Mouse (Mus musculus) erythroblast, embryonic 14.5 days (primary cell): ENCODE measurements around the gene 1600014C23Rik. TPM values are rescaled to one million over a fixed set of nuclear protein-coding genes. Genes with fewer than 3 reads are reported as not detected.

Experiments used
- H3K27me3 ChIP-seq: 2 replicates; pipeline ENCODE4 v1.6.1; 2012; ENCODE audit warnings: inconsistent platforms; ENCODE audit not compliant: control insufficient read depth
- H3K36me3 ChIP-seq: 2 replicates; pipeline ENCODE4 v1.6.1; 2012; ENCODE audit warnings: mild to moderate bottlenecking, inconsistent platforms; ENCODE audit not compliant: control insufficient read depth
- H3K4me1 ChIP-seq: 2 replicates; pipeline ENCODE4 v1.6.1; 2012; ENCODE audit warnings: inconsistent platforms; ENCODE audit not compliant: control insufficient read depth
- H3K4me3 ChIP-seq: replicated peaks from 2 replicates; pipeline ENCODE3; 2012; ENCODE audit warnings: moderate library complexity, mild to moderate bottlenecking, inconsistent platforms
- H3K9me3 ChIP-seq: 2 replicates; pipeline ENCODE4 v1.6.1; 2012; ENCODE audit warnings: low read length, inconsistent platforms, mixed read lengths; ENCODE audit not compliant: control insufficient read depth
- GATA1 ChIP-seq: IDR thresholded peaks from 2 replicates; pipeline ENCODE4 v1.6.1; 2012; ENCODE audit warnings: low read length, inconsistent platforms, mixed read lengths
- TAL1 ChIP-seq: IDR thresholded peaks from 3 replicates; pipeline ENCODE4 v1.6.1; 2012; ENCODE audit warnings: low read length, inconsistent platforms, mixed read lengths
- polyA plus RNA-seq: library from polyadenylated mRNA; stranded (reverse); fragments of >175 nt; gene quantifications from 2 replicates; pipeline ENCODE4 v1.2.3, GENCODE M21; 2012

1600014C23Rik gene
- polyA plus RNA-seq, 1 experiment: not detected

DNA sequence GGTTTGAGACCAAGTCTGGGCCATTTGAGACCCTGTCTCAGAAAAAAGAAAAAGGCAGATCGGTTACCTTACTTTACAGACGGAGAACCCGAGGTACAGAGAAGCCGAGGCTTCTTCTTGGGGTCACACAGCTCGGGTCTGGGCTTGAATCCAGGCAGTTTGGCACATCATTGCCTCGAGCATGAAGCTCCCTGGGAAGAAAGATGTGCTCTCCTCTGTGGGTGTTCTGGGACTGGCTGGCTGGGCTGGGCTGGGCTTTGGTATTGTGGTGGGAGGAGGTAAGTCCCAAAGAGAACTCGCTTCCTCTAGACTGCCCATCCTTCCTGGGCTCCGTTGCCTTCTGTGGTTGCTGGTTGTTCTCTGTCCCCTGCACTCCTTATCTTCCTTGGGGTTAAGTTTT lies 22.7 kb upstream of the 1600014C23Rik start:
- no peaks in the 10 kb centered on the region for H3K9me3 ChIP-seq
- no peaks in the 10 kb centered on the region for H3K27me3 ChIP-seq
- H3K4me1 ChIP-seq: no peaks in the 10 kb centered on the region; the same call in 1 of the 2 replicates
- no peaks in the 10 kb centered on the region for H3K36me3 ChIP-seq
- no peak overlapping the region for H3K4me3 ChIP-seq
- TF ChIP-seq GATA1: no peak
- no peak for TF ChIP-seq TAL1

DNA sequence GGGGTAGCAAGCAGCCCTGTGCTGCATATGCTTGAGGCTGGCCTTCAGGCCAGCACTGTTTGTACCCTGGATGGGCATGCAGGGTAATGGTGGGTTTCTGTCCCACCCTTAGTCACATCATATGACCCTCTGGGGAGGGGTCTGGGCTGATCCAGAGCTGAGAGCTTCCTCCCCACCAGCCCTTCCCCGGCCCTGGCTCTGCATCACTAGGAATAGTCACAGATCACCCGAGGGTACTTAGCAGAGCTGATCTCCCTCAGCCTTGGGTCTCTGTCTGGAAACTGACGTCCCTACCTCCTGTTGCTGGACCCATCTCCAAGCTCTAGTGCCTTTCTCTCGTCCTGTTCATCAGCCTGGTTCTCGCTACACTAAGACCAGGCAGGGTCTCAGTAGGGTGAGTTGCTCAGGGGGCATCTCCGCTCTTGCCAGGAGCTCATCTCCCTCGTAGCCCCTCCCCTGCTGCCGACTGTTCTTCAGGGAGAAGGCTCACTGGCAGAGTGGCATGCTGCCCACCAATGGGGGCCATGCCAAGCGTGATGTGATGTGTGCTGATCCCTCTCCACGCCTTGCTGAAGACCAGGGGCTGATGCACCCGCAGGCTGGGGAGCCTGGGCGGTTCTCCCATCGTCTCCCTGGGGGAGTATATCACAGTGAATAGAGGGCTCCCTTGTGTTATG lies 20.7 kb upstream of the 1600014C23Rik start:
- TF ChIP-seq GATA1 (no peak), TAL1 (no peak)
- Histone ChIP-seq H3K27me3 (no peaks in the 10 kb centered on the region; the same call in 1 of the 2 replicates), H3K4me1 (peaks cover under 1% of the 10 kb centered on the region), H3K36me3 (no peaks in the 10 kb centered on the region), H3K4me3 (no peak overlapping the region), H3K9me3 (no peaks in the 10 kb centered on the region)

DNA sequence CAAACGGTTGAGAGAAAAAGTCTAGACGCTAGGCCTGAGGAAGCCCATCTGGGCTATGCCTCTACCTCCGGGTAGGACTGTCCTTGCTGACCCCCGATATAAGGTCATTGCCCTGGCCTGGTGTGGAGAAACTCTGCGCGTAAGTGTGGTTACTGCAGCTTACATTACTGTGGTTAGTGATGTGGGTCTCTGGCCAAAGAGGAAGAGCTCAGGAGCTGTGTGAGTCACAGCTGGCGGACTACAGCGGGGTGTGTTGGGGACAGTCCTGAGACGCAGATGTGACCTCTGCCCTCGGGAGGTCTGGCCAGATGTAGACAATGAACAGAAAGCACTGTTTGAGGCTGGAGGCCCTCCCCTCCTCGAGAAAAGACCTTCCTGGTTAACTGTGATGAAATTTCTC lies 19.0 kb upstream of the 1600014C23Rik start:
- no peaks in the 10 kb centered on the region; the same call in 1 of the 2 replicates for H3K27me3 ChIP-seq
- peaks cover 17% of the 10 kb centered on the region for H3K4me1 ChIP-seq
- TF ChIP-seq GATA1: no peak
- TF ChIP-seq TAL1: no peak
- no peaks in the 10 kb centered on the region for H3K9me3 ChIP-seq
- no peak overlapping the region for H3K4me3 ChIP-seq
- H3K36me3 ChIP-seq: no peaks in the 10 kb centered on the region

DNA sequence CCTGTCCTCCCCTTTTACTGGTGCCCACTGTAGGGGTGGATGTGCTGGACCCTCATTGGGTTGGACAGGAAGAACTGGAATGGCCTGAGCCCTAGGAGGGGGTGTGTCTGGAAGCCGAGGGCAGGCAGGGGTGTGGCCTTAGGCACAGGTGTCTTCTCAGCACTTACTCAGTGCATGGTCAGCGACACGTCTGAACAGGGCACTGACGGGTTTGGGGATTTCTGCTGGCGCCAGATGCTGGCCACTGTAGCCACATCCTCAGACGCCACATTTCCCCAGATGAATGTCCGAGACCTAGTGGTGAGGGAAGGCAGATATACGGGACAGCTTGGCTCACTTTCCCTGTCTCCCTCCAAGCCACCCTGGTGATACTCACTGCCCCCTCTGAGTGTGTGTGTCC lies 18.4 kb upstream of the 1600014C23Rik start:
- no peaks in the 10 kb centered on the region for H3K36me3 ChIP-seq
- H3K27me3 ChIP-seq: no peaks in the 10 kb centered on the region; the same call in 1 of the 2 replicates
- TF ChIP-seq GATA1: no peak
- no peak for TF ChIP-seq TAL1
- no peak overlapping the region for H3K4me3 ChIP-seq
- H3K9me3 ChIP-seq: no peaks in the 10 kb centered on the region
- peaks cover 23% of the 10 kb centered on the region for H3K4me1 ChIP-seq

DNA sequence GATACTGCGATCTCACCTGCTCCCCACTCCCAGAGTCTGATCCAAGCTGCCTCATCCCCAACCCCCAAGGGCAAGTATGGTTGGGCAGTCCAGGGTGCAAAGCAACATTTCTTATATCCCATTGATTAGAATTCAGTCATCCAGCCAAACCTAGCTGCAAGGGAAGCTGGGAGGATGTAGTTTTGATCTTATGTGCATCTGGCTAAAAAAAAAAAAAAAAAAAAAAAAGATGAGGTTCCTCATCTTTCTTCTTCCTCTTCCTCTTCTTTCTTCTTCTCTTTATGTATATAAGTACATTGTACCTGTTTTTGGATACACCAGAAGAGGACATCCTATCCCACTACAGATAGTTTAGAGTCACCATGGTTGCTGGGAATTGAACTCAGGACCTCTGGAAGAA lies 17.7 kb upstream of the 1600014C23Rik start:
- Histone ChIP-seq H3K36me3 (no peaks in the 10 kb centered on the region), H3K9me3 (no peaks in the 10 kb centered on the region), H3K27me3 (no peaks in the 10 kb centered on the region; the same call in 1 of the 2 replicates), H3K4me3 (no peak overlapping the region), H3K4me1 (peaks cover 30% of the 10 kb centered on the region)
- TF ChIP-seq TAL1 (no peak), GATA1 (no peak)

DNA sequence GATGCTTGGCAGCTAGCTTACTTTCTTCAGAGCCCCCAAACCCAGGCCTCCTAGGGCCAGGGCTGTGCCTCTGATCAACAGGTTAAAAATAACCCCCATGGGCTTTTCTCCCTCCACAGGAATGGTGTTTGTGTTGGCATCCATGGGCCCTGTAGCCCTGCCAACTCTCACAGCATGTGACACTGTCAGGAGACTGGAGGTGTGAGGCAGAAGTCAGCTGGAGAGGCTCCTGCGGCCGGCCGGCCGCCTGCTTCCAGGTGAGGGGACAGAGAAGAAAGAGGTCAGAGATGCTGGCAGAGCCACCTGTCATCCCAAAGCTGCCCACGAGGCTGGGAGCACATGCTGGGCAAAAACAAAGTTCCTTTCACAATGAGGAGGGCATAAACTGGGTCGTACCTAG lies 15.5 kb upstream of the 1600014C23Rik start:
- H3K4me1 ChIP-seq: peaks cover 48% of the 10 kb centered on the region
- H3K9me3 ChIP-seq: no peaks in the 10 kb centered on the region
- TF ChIP-seq TAL1 (no peak), GATA1 (no peak)
- no peaks in the 10 kb centered on the region for H3K36me3 ChIP-seq
- no peaks in the 10 kb centered on the region; the same call in 1 of the 2 replicates for H3K27me3 ChIP-seq
- H3K4me3 ChIP-seq: no peak overlapping the region

DNA sequence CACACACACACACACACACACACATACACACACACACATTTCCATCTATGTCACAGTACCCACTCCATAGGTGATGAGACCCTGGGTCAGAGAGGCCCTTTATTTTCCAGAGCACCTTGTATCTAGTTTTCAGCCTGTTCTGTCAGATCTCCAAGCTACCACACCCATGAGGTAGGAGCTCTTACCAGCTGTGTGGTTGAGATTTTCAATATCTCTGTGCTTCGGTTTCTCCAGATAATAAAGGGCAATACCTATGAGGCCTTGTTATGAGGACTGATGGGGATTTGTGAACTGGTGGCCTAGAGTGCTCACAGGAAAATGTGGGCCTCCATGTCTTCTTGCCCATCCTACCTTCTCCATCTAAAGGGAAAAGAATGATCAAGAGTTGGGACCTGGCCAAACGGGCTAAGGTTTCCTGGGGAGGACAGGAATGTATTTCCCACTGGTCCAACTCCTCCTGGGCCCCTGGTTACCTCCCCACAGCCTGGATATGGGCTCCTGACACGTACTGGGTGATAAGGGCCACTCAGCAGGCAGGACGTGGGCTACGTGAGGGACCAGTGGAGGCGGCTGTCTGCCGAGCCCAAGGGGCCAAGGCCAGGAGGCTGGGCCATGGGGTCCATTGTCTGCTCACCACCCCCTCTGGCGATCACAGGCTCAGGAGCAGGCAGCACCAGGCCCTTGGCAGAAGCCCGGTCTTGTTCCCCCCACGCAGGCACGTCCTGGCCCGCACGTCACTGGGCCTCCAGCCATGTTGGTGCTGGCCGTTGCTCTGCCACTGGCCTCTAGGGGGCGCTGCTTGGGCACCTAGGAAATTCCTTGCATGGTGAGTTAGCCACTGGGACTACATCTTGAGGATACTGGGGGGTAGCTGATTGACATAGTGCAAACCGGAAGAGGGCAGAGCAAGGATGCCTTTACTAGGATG lies 14.5 kb upstream of the 1600014C23Rik start:
- Histone ChIP-seq H3K36me3 (no peaks in the 10 kb centered on the region), H3K9me3 (no peaks in the 10 kb centered on the region), H3K4me1 (peaks cover 55% of the 10 kb centered on the region), H3K4me3 (peak overlapping the region; percentile 25), H3K27me3 (no peaks in the 10 kb centered on the region; the same call in 1 of the 2 replicates)
- TF ChIP-seq TAL1 (no peak), GATA1 (no peak)

DNA sequence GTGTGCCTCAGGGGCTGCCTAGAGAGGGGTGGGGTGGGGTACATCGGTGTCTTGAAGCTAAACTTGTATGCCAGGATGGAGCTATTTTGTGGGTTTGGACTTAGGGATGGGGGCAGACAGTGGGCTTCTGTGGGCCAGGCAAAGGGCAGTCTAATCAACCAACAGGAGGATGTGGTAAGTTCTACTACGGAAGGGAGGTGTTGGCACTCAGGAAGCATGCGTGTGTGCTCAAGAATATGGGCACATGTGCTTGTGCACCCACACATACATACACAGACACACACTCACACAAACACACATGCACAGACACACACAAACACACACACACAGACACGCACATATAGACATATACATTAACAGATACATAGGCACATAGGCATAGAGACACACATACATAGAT lies 13.6 kb upstream of the 1600014C23Rik start:
- Histone ChIP-seq H3K27me3 (no peaks in the 10 kb centered on the region; the same call in 1 of the 2 replicates), H3K4me3 (no peak overlapping the region), H3K36me3 (no peaks in the 10 kb centered on the region), H3K9me3 (no peaks in the 10 kb centered on the region), H3K4me1 (peaks cover 63% of the 10 kb centered on the region)
- TF ChIP-seq TAL1: no peak
- no peak for TF ChIP-seq GATA1

DNA sequence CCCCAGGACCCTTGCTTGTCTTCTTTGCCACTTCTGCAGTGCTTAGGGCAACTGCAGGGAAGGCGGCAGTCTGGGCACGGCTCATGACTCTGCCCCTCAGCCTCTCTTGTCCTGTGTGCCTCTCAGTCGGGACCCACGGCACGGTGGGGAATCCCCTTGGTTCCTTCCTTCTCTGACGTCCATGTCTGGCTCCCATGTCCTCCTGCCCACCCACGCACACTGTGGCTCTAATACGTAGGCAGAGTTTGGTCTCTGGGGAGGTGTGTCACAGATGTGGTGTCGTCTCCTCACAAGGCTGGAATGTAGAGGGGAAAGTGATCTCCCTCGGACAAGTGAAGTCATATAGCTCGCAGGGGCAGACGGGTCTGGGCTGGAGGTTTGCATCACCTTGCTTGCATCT lies 13.1 kb upstream of the 1600014C23Rik start:
- Histone ChIP-seq H3K36me3 (no peaks in the 10 kb centered on the region), H3K9me3 (no peaks in the 10 kb centered on the region), H3K4me1 (peaks cover 66% of the 10 kb centered on the region), H3K4me3 (no peak overlapping the region), H3K27me3 (no peaks in the 10 kb centered on the region; the same call in 1 of the 2 replicates)
- TF ChIP-seq TAL1: no peak
- TF ChIP-seq GATA1: no peak
